Mouse (Mus musculus) kidney, adult 2 months (tissue): Measurements from ENCODE around the gene Ptprs.

Experiments used
- CTCF ChIP-seq: fragments of 200-500 bp; conservative IDR thresholded peaks from 2 replicates; pipeline ENCODE4 v1.5.1; 2011; ENCODE audit warnings: low read depth, mild to moderate bottlenecking, control low read depth, low read length, moderate library complexity, mixed read lengths; ENCODE audit not compliant: insufficient read depth, insufficient read length
- POLR2A ChIP-seq: fragments of 200-500 bp; IDR thresholded peaks from one replicate; pipeline ENCODE4 v1.6.1; 2011; ENCODE audit warnings: low read depth, low read length, control low read depth

DNA sequence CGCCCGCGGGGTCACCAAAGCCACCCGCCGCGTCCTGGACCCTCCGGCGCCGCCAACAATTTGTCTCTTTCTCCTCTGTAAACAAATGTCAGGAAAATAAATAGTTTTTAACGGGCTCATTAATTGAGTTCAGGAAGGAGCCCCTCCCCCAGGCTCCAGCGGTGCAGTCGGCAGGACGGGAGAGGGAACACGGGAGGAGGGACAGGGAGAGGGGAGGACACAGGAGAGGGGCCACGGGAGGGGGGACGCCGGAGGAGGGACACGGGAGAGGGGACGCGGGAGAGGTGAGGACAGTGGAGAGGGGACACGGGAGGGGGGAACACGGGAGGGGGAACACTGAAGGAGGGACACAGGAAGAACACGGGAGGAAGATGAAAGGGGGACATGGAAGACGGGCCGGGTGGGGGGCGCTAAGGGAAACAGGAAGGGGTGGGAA is 6.3 kb downstream of the Ptprs start:
- TF ChIP-seq CTCF: no peak
- no peak for TF ChIP-seq POLR2A
